Mouse (Mus musculus) myocyte (in vitro differentiated cells): Measurements from ENCODE around the gene Glis3. TPM values are rescaled to one million over a fixed set of nuclear protein-coding genes. Genes with fewer than 3 reads are reported as not detected.

Experiments
- H3K27me3 ChIP-seq: one replicate; pipeline ENCODE4 v1.6.1; 2011; ENCODE audit not compliant: control insufficient read depth, insufficient read depth, insufficient read length
- H3K36me3 ChIP-seq: one replicate; pipeline ENCODE4 v1.6.1; 2011; ENCODE audit not compliant: control insufficient read depth, insufficient read depth
- H3K4me2 ChIP-seq: one replicate; pipeline ENCODE4 v1.6.1; 2011; ENCODE audit warnings: low read depth, control low read depth
- H3K4me3 ChIP-seq: one replicate; pipeline ENCODE4 v1.5.1; 2011; ENCODE audit warnings: mild to moderate bottlenecking, control low read depth, moderate library complexity
- H3K79me2 ChIP-seq: one replicate; pipeline ENCODE4 v1.6.1; 2011; ENCODE audit not compliant: control insufficient read depth, insufficient read depth
- H3ac ChIP-seq: one replicate; pipeline ENCODE4 v1.6.1; 2011; ENCODE audit not compliant: control insufficient read depth, insufficient read length
- CEBPB ChIP-seq: IDR thresholded peaks from 2 replicates; pipeline ENCODE4 v1.6.1; 2011; ENCODE audit warnings: mild to moderate bottlenecking, moderate library complexity; ENCODE audit not compliant: poor library complexity, insufficient read depth, severe bottlenecking
- E2F4 ChIP-seq: IDR thresholded peaks from one replicate; pipeline ENCODE4 v1.6.1; 2011; ENCODE audit warnings: mild to moderate bottlenecking, control low read depth, moderate library complexity; ENCODE audit not compliant: insufficient read depth
- MAX ChIP-seq: IDR thresholded peaks from one replicate; pipeline ENCODE4 v1.6.1; 2011; ENCODE audit warnings: low read depth, mild to moderate bottlenecking, control low read depth
- MYOD1 ChIP-seq, 3 experiments: IDR thresholded peaks; one replicate each; pipeline ENCODE4 v1.6.1; 2011; ENCODE audit warnings: control low read depth in 2 of 3, low read depth in 2 of 3, mild to moderate bottlenecking in 2 of 3, moderate library complexity in 1 of 3; ENCODE audit not compliant: insufficient read length in 2 of 3, control insufficient read depth in 1 of 3
- MYOG ChIP-seq, 3 experiments: IDR thresholded peaks; one replicate each; pipeline ENCODE4 v1.6.1; 2011; ENCODE audit warnings: control low read depth in 2 of 3, low read depth in 2 of 3, mild to moderate bottlenecking in 2 of 3; ENCODE audit not compliant: insufficient read length in 2 of 3, control insufficient read depth in 1 of 3, insufficient read depth in 1 of 3
- POLR2A ChIP-seq: IDR thresholded peaks from one replicate; pipeline ENCODE4 v1.6.1; 2011; ENCODE audit warnings: low read depth, mild to moderate bottlenecking, control low read depth, moderate library complexity; ENCODE audit not compliant: insufficient read length
- POLR2AphosphoS2 ChIP-seq: IDR thresholded peaks from one replicate; pipeline ENCODE4 v1.6.1; 2011; ENCODE audit warnings: low read depth, control low read depth; ENCODE audit not compliant: insufficient read length
- REST ChIP-seq: IDR thresholded peaks from one replicate; pipeline ENCODE4 v1.6.1; 2011; ENCODE audit warnings: mild to moderate bottlenecking, control low read depth, moderate library complexity; ENCODE audit not compliant: insufficient read depth, insufficient read length
- SRF ChIP-seq: IDR thresholded peaks from one replicate; pipeline ENCODE4 v1.6.1; 2011; ENCODE audit warnings: low read depth; ENCODE audit not compliant: control insufficient read depth, insufficient read length
- TCF12 ChIP-seq: IDR thresholded peaks from one replicate; pipeline ENCODE4 v1.6.1; 2011; ENCODE audit warnings: mild to moderate bottlenecking, control low read depth; ENCODE audit not compliant: poor library complexity, insufficient read depth, severe bottlenecking
- TCF3 ChIP-seq: IDR thresholded peaks from one replicate; pipeline ENCODE4 v1.6.1; 2011; ENCODE audit warnings: low read depth, control low read depth; ENCODE audit not compliant: insufficient read length
- USF1 ChIP-seq: IDR thresholded peaks from one replicate; pipeline ENCODE4 v1.6.1; 2011; ENCODE audit warnings: low read depth, mild to moderate bottlenecking, control low read depth, moderate library complexity
- polyA plus RNA-seq: library from polyadenylated mRNA; unstranded; fragments of >200 nt; fragmentation: generic; extraction: Trizol; gene quantifications from one replicate; pipeline ENCODE4 v1.2.1, GENCODE M21; 2012; ENCODE audit warnings: missing spikeins

Gene Glis3
- polyA plus RNA-seq, 1 experiment, result 0.79 TPM

DNA sequence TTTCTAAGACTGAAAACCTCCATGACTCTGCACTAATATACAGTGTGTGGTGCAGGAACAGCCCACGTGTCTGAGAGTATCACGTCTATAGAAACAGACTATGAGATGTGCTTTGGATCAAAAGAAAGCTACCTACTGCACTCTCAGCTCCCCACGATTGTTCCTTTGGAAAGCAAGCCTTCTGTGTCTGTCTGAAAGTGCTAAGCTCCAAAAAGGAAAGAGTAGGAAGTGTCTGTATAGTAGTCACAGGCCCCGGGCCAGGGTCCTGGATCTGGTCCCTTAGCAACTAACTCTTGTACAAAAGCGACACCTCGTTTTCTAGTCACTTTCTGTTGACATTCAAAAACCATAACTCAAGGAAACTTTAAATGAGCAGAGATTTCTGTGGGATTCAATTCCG is 62.1 kb downstream of the Glis3 start:
- Histone ChIP-seq H3ac (no peak overlapping the region), H3K79me2 (no peaks in the 10 kb centered on the region), H3K27me3 (no peaks in the 10 kb centered on the region), H3K4me3 (no peak overlapping the region), H3K4me2 (no peak overlapping the region), H3K36me3 (no peaks in the 10 kb centered on the region)
- no peak for TF ChIP-seq POLR2A
- TF ChIP-seq POLR2AphosphoS2, result no peak
- no peak for TF ChIP-seq E2F4
- no peak for TF ChIP-seq MYOG (IDR thresholded peaks at IDR 0.05; ENCODE audit: control insufficient read depth in 1 of 3, insufficient read depth in 1 of 3, insufficient read length in 2 of 3, low read depth in 2 of 3)
- TF ChIP-seq REST, result no peak

- Histone ChIP-seq H3K4me2 (no peak overlapping the region), H3ac (no peak overlapping the region), H3K36me3 (no peaks in the 10 kb centered on the region), H3K79me2 (no peaks in the 10 kb centered on the region), H3K27me3 (no peaks in the 10 kb centered on the region), H3K4me3 (no peak overlapping the region)
- TF ChIP-seq REST, result no peak
- no peak for TF ChIP-seq SRF
- TF ChIP-seq POLR2AphosphoS2, result no peak
- TF ChIP-seq MYOG (IDR thresholded peaks at IDR 0.05; ENCODE audit: control insufficient read depth in 1 of 3, insufficient read depth in 1 of 3, insufficient read length in 2 of 3, low read depth in 2 of 3), result no peak
- TF ChIP-seq USF1, result no peak
- TF ChIP-seq TCF12, result no peak
- no peak for TF ChIP-seq CEBPB
- no peak for TF ChIP-seq TCF3
- no peak for TF ChIP-seq POLR2A
- TF ChIP-seq MYOD1 (IDR thresholded peaks at IDR 0.05; ENCODE audit: control insufficient read depth in 1 of 3, insufficient read length in 2 of 3, low read depth in 2 of 3), result no peak
- no peak for TF ChIP-seq E2F4
- TF ChIP-seq MAX, result no peak
Observed at GRCm38 (mm10) chr19:28617191-28617590, 62.7 kb downstream of the Glis3 start.

- no peak for TF ChIP-seq MYOG (IDR thresholded peaks at IDR 0.05; ENCODE audit: control insufficient read depth in 1 of 3, insufficient read depth in 1 of 3, insufficient read length in 2 of 3, low read depth in 2 of 3)
- TF ChIP-seq MAX, result no peak
- no peak for TF ChIP-seq TCF3
- TF ChIP-seq CEBPB, result no peak
- no peak for TF ChIP-seq POLR2A
- TF ChIP-seq USF1, result no peak
- no peak for TF ChIP-seq REST
- no peak overlapping the region for H3K4me3 ChIP-seq
Observed at GRCm38 (mm10) chr19:28616487-28616886, 63.4 kb downstream of the Glis3 start.

DNA sequence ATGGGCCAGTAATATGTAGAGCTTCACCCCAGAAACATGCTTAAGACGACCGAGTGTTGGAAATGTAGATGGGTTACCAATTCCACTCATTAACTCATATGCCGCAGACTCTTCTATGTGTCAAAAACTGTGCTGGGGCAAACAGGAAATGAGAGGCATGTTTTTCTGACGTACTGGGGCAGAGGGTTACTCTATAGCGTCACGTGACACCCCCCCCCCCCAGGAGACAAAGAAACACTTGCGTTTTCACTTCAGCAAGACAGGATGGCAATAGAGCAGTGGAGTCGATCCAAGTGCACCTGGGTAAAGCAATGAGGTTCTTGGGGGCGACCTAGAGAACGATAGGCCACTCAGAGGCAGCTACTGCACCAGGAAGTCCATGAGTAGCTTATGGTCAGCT is 67.6 kb downstream of the Glis3 start:
- Histone ChIP-seq H3K36me3 (no peaks in the 10 kb centered on the region), H3K4me3 (no peak overlapping the region), H3ac (no peak overlapping the region), H3K79me2 (no peaks in the 10 kb centered on the region), H3K27me3 (no peaks in the 10 kb centered on the region), H3K4me2 (no peak overlapping the region)
- no peak for TF ChIP-seq POLR2AphosphoS2
- TF ChIP-seq REST, result no peak
- no peak for TF ChIP-seq MAX
- TF ChIP-seq SRF, result no peak
- no peak for TF ChIP-seq TCF3
- no peak for TF ChIP-seq MYOD1 (IDR thresholded peaks at IDR 0.05; ENCODE audit: control insufficient read depth in 1 of 3, insufficient read length in 2 of 3, low read depth in 2 of 3)
- no peak for TF ChIP-seq CEBPB
- TF ChIP-seq TCF12, result no peak
- TF ChIP-seq POLR2A, result no peak

More at GRCm38 (mm10) chr19:28616487-28616886, 63.4 kb downstream of the Glis3 start:
- Histone ChIP-seq H3K4me2 (no peak overlapping the region), H3K36me3 (no peaks in the 10 kb centered on the region), H3ac (no peak overlapping the region), H3K79me2 (no peaks in the 10 kb centered on the region), H3K27me3 (no peaks in the 10 kb centered on the region)

DNA sequence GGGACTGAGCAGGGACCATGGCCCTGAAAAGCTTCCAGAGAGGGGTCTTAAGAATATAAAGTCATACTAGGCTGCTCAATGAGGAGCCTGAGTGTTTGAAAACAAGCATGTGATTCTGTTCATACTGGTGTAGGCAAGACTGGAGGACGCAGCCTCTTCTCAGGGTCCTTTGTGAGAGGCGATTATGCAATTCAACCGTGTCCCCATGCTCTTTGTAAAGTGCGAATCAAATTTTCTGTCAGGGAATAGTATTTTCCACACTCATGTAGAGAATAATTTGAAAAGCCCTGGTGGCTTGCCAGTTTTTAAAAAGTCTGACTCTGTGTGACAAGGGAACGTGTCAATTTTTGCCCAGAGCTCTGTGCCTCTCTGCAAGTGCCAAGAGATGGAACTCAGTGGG is 71.1 kb downstream of the Glis3 start:
- TF ChIP-seq TCF12 (no peak), USF1 (no peak), MAX (no peak), MYOD1 (IDR thresholded peaks at IDR 0.05; ENCODE audit: control insufficient read depth in 1 of 3, insufficient read length in 2 of 3, low read depth in 2 of 3) (no peak), POLR2A (no peak), REST (no peak)
- Histone ChIP-seq H3K4me3 (no peak overlapping the region), H3K36me3 (no peaks in the 10 kb centered on the region), H3K4me2 (no peak overlapping the region), H3K79me2 (no peaks in the 10 kb centered on the region), H3K27me3 (no peaks in the 10 kb centered on the region), H3ac (no peak overlapping the region)

- no peaks in the 10 kb centered on the region for H3K79me2 ChIP-seq
- H3K4me2 ChIP-seq, result no peak overlapping the region
- H3ac ChIP-seq, result no peak overlapping the region
- TF ChIP-seq POLR2A, result no peak
- no peak for TF ChIP-seq MYOD1 (IDR thresholded peaks at IDR 0.05; ENCODE audit: control insufficient read depth in 1 of 3, insufficient read length in 2 of 3, low read depth in 2 of 3)
- no peak for TF ChIP-seq POLR2AphosphoS2
- TF ChIP-seq E2F4, result no peak
- TF ChIP-seq REST, result no peak
- TF ChIP-seq USF1, result no peak
- no peak for TF ChIP-seq SRF
- TF ChIP-seq MYOG (IDR thresholded peaks at IDR 0.05; ENCODE audit: control insufficient read depth in 1 of 3, insufficient read depth in 1 of 3, insufficient read length in 2 of 3, low read depth in 2 of 3), result no peak
- no peak for TF ChIP-seq CEBPB
- TF ChIP-seq TCF3, result no peak
- no peak for TF ChIP-seq TCF12
- no peak for TF ChIP-seq MAX
- no peaks in the 10 kb centered on the region for H3K27me3 ChIP-seq
- no peaks in the 10 kb centered on the region for H3K36me3 ChIP-seq
- no peak overlapping the region for H3K4me3 ChIP-seq
Observed at GRCm38 (mm10) chr19:28608277-28608676, 71.6 kb downstream of the Glis3 start.
